Mouse (Mus musculus): ENCODE measurements around the gene Sall2. TPM values are rescaled to one million over a fixed set of nuclear protein-coding genes. Genes with fewer than 3 reads are reported as not detected.

Sall2 gene
- total and polyA plus RNA-seq, 3 experiments, result 2.3 to 7.8 (median 5.2) TPM

GRCm38 (mm10) chr14:52332171-52332570, 3.6 kb upstream of the Sall2 start:
- TF ChIP-seq GATA1 (IDR thresholded peaks at IDR 0.05; ENCODE audit: borderline replicate concordance, low read length), result no peak
- TF ChIP-seq POLR2AphosphoS5 (IDR thresholded peaks at IDR 0.05; ENCODE audit: insufficient replicate concordance, low read depth, low read length), result no peak
- no peak for TF ChIP-seq GATA2 (IDR thresholded peaks at IDR 0.05; ENCODE audit: borderline replicate concordance, low read depth, low read length)
- TF ChIP-seq CTCF (IDR thresholded peaks at IDR 0.05; ENCODE audit: low read depth, low read length), result no peak
- TF ChIP-seq TAL1 (conservative IDR thresholded peaks at IDR 0.05; ENCODE audit: low read depth, low read length), result no peak
- Histone ChIP-seq H3K4me3 (ENCODE audit: low read depth, low read length) (no peak overlapping the region), H3K9me3 (replicated peaks) (no peaks in the 10 kb centered on the region), H3K4me1 (ENCODE audit: insufficient read depth, low read depth, low read length) (no peaks in the 10 kb centered on the region), H3K27me3 (ENCODE audit: insufficient read depth, low read length) (peaks cover 42% of the 10 kb centered on the region), H3K36me3 (replicated peaks) (no peaks in the 10 kb centered on the region)
- ATAC-seq (ENCODE audit: extremely low read depth, insufficient number of reproducible peaks, low FRiP score, poor library complexity, severe bottlenecking) (no peak), DNase-seq (ENCODE audit: low spot score) (no peak)

GRCm38 (mm10) chr14:52331069-52331750, 2.6 kb upstream of the Sall2 start:
- no peak overlapping the region for H3K4me3 ChIP-seq (ENCODE audit: low read depth, low read length)
- no peak for TF ChIP-seq CTCF (IDR thresholded peaks at IDR 0.05; ENCODE audit: low read depth, low read length)
- TF ChIP-seq TAL1 (conservative IDR thresholded peaks at IDR 0.05; ENCODE audit: low read depth, low read length), result no peak
- TF ChIP-seq GATA1 (IDR thresholded peaks at IDR 0.05; ENCODE audit: borderline replicate concordance, low read length), result no peak
- TF ChIP-seq POLR2AphosphoS5 (IDR thresholded peaks at IDR 0.05; ENCODE audit: insufficient replicate concordance, low read depth, low read length), result no peak
- TF ChIP-seq GATA2 (IDR thresholded peaks at IDR 0.05; ENCODE audit: borderline replicate concordance, low read depth, low read length), result no peak
- no peaks in the 10 kb centered on the region for H3K4me1 ChIP-seq (ENCODE audit: insufficient read depth, low read depth, low read length)
- H3K36me3 ChIP-seq (replicated peaks), result no peaks in the 10 kb centered on the region
- no peaks in the 10 kb centered on the region for H3K9me3 ChIP-seq (replicated peaks)
- DNase-seq (ENCODE audit: low spot score) (no peak), ATAC-seq (ENCODE audit: extremely low read depth, insufficient number of reproducible peaks, low FRiP score, poor library complexity, severe bottlenecking) (no peak)
- H3K27me3 ChIP-seq (ENCODE audit: insufficient read depth, low read length), result peaks cover 46% of the 10 kb centered on the region

- H3K36me3 ChIP-seq (replicated peaks), result no peaks in the 10 kb centered on the region
- H3K4me3 ChIP-seq (ENCODE audit: low read depth, low read length), result no peak overlapping the region
- TF ChIP-seq POLR2AphosphoS5 (IDR thresholded peaks at IDR 0.05; ENCODE audit: insufficient replicate concordance, low read depth, low read length), result no peak
- TF ChIP-seq TAL1 (conservative IDR thresholded peaks at IDR 0.05; ENCODE audit: low read depth, low read length), result no peak
- no peak for TF ChIP-seq GATA2 (IDR thresholded peaks at IDR 0.05; ENCODE audit: borderline replicate concordance, low read depth, low read length)
- TF ChIP-seq CTCF (IDR thresholded peaks at IDR 0.05; ENCODE audit: low read depth, low read length), result no peak
- H3K4me1 ChIP-seq (ENCODE audit: insufficient read depth, low read depth, low read length), result no peaks in the 10 kb centered on the region
- DNase-seq (ENCODE audit: low spot score), result no peak
- no peak for ATAC-seq (ENCODE audit: extremely low read depth, insufficient number of reproducible peaks, low FRiP score, poor library complexity, severe bottlenecking)
- peaks cover 68% of the 10 kb centered on the region for H3K27me3 ChIP-seq (ENCODE audit: insufficient read depth, low read length)
- no peaks in the 10 kb centered on the region for H3K9me3 ChIP-seq (replicated peaks)
Measured at GRCm38 (mm10) chr14:52327375-52327901, 1.1 kb downstream of the Sall2 start.

- ATAC-seq (ENCODE audit: extremely low read depth, insufficient number of reproducible peaks, low FRiP score, poor library complexity, severe bottlenecking), result no peak
- TF ChIP-seq TAL1 (conservative IDR thresholded peaks at IDR 0.05; ENCODE audit: low read depth, low read length), result no peak
- no peak for TF ChIP-seq GATA1 (IDR thresholded peaks at IDR 0.05; ENCODE audit: borderline replicate concordance, low read length)
- no peak for TF ChIP-seq GATA2 (IDR thresholded peaks at IDR 0.05; ENCODE audit: borderline replicate concordance, low read depth, low read length)
- TF ChIP-seq CTCF (IDR thresholded peaks at IDR 0.05; ENCODE audit: low read depth, low read length), result no peak
- TF ChIP-seq POLR2AphosphoS5 (IDR thresholded peaks at IDR 0.05; ENCODE audit: insufficient replicate concordance, low read depth, low read length), result no peak
Measured at GRCm38 (mm10) chr14:52325890-52326289, 2.7 kb downstream of the Sall2 start.

GRCm38 (mm10) chr14:52319361-52319760, 9.2 kb downstream of the Sall2 start:
- TF ChIP-seq GATA2 (IDR thresholded peaks at IDR 0.05; ENCODE audit: borderline replicate concordance, low read depth, low read length) (no peak), GATA1 (IDR thresholded peaks at IDR 0.05; ENCODE audit: borderline replicate concordance, low read length) (no peak), CTCF (IDR thresholded peaks at IDR 0.05; ENCODE audit: low read depth, low read length) (no peak), TAL1 (conservative IDR thresholded peaks at IDR 0.05; ENCODE audit: low read depth, low read length) (no peak), POLR2AphosphoS5 (IDR thresholded peaks at IDR 0.05; ENCODE audit: insufficient replicate concordance, low read depth, low read length) (no peak)

More at GRCm38 (mm10) chr14:52325890-52326289, 2.7 kb downstream of the Sall2 start:
- H3K4me3 ChIP-seq (ENCODE audit: low read depth, low read length), result no peak overlapping the region
- peaks cover 68% of the 10 kb centered on the region for H3K27me3 ChIP-seq (ENCODE audit: insufficient read depth, low read length)
- no peaks in the 10 kb centered on the region for H3K36me3 ChIP-seq (replicated peaks)
- H3K9me3 ChIP-seq (replicated peaks), result no peaks in the 10 kb centered on the region
- DNase-seq (ENCODE audit: low spot score), result no peak
- H3K4me1 ChIP-seq (ENCODE audit: insufficient read depth, low read depth, low read length), result no peaks in the 10 kb centered on the region

GRCm38 (mm10) chr14:52316441-52317225, 11.9 kb downstream of the Sall2 start:
- peaks cover 49% of the 10 kb centered on the region for H3K27me3 ChIP-seq (ENCODE audit: insufficient read depth, low read length)

More at GRCm38 (mm10) chr14:52319361-52319760, 9.2 kb downstream of the Sall2 start:
- H3K4me1 ChIP-seq (ENCODE audit: insufficient read depth, low read depth, low read length), result peaks cover 20% of the 10 kb centered on the region
- H3K9me3 ChIP-seq (replicated peaks), result no peaks in the 10 kb centered on the region; the same call in 1 of the 2 replicates
- DNase-seq (ENCODE audit: low spot score) (no peak), ATAC-seq (ENCODE audit: extremely low read depth, insufficient number of reproducible peaks, low FRiP score, poor library complexity, severe bottlenecking) (no peak)
- peaks cover 53% of the 10 kb centered on the region for H3K27me3 ChIP-seq (ENCODE audit: insufficient read depth, low read length)
- no peak overlapping the region for H3K4me3 ChIP-seq (ENCODE audit: low read depth, low read length)
- H3K36me3 ChIP-seq (replicated peaks), result peaks cover 6% of the 10 kb centered on the region

More at GRCm38 (mm10) chr14:52316441-52317225, 11.9 kb downstream of the Sall2 start:
- Histone ChIP-seq H3K9me3 (replicated peaks) (no peaks in the 10 kb centered on the region; the same call in 1 of the 2 replicates), H3K4me3 (ENCODE audit: low read depth, low read length) (peak overlapping the region; percentile 74), H3K36me3 (replicated peaks) (peaks cover 28% of the 10 kb centered on the region), H3K4me1 (ENCODE audit: insufficient read depth, low read depth, low read length) (peaks cover 29% of the 10 kb centered on the region)
- TF ChIP-seq CTCF (IDR thresholded peaks at IDR 0.05; ENCODE audit: low read depth, low read length), result no peak
- TF ChIP-seq GATA2 (IDR thresholded peaks at IDR 0.05; ENCODE audit: borderline replicate concordance, low read depth, low read length), result no peak
- no peak for TF ChIP-seq TAL1 (conservative IDR thresholded peaks at IDR 0.05; ENCODE audit: low read depth, low read length)
- TF ChIP-seq GATA1 (IDR thresholded peaks at IDR 0.05; ENCODE audit: borderline replicate concordance, low read length), result no peak
- TF ChIP-seq POLR2AphosphoS5 (IDR thresholded peaks at IDR 0.05; ENCODE audit: insufficient replicate concordance, low read depth, low read length), result no peak
- ATAC-seq (ENCODE audit: extremely low read depth, insufficient number of reproducible peaks, low FRiP score, poor library complexity, severe bottlenecking) (no peak), DNase-seq (ENCODE audit: low spot score) (no peak)
